Mouse (Mus musculus) layer of hippocampus, adult 2 months (tissue): ENCODE measurements at regions not wholly inside any gene's neighbourhood (a gene's known extent, or its start where the extent isn't known, plus 50 kb on each side); places are given as distances from the start of the nearest gene placed in this dataset.

Source experiments
- DNase-seq, 2 experiments: peaks; one replicate each; pipeline ENCODE4 v3.0.0; 2022; ENCODE audit warnings: low spot score in 2 of 2
- H3K27ac ChIP-seq: fragments of 200-600 bp; 2 replicates; pipeline ENCODE4 v1.8.1; 2022
- H3K4me3 ChIP-seq: fragments of 200-600 bp; 2 replicates; pipeline ENCODE4 v1.8.1; 2022; ENCODE audit warnings: mild to moderate bottlenecking
- CTCF ChIP-seq: fragments of 200-600 bp; conservative IDR thresholded peaks from 2 replicates; pipeline ENCODE4 v1.8.1; 2022; ENCODE audit warnings: antibody characterized with exemption, mild to moderate bottlenecking, moderate library complexity

GRCm38 (mm10) chr13:107141209-107141608 is 119.3 kb upstream of the Kif2a start:
- Histone ChIP-seq H3K4me3 (no peak overlapping the region), H3K27ac (no peak overlapping the region)
- no peak for DNase-seq
- TF ChIP-seq CTCF, result peak; percentile 46

DNA sequence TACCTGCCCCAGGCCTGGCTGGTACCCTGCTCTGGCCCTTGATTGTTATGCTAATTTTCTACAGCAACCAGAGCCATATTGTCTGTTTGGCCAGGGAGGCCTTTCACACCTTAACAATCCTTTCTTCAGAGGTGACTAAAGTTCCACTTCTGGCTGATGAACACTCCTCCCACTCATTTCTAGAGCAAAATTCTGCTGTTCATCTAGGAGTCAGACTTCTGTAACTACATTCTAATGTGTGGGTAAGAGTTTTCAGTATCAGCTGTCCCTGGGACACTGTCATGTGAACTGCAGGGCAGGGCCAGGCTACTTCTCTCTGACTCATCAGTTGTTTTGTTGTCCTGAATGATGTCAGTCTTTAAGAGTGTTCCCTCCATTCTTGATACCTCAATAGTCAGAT is 112.2 kb upstream of the Kif2a start:
- no peak for TF ChIP-seq CTCF
- DNase-seq, result no peak
- Histone ChIP-seq H3K4me3 (no peak overlapping the region), H3K27ac (no peak overlapping the region)

- DNase-seq, result peak; percentile 71 to 73
- Histone ChIP-seq H3K4me3 (no peak overlapping the region), H3K27ac (peak overlapping the region; percentile 77)
- no peak for TF ChIP-seq CTCF
Measured at GRCm38 (mm10) chr13:107126636-107127035, 104.7 kb upstream of the Kif2a start.

GRCm38 (mm10) chr13:107124130-107124668 is 102.3 kb upstream of the Kif2a start:
- Histone ChIP-seq H3K27ac (0 out of 2 replicates have a peak overlapping the region, but pooled peaks have one; percentile 18), H3K4me3 (no peak overlapping the region)
- no peak for TF ChIP-seq CTCF
- no peak for DNase-seq

- Histone ChIP-seq H3K4me3 (peak overlapping the region; percentile 29), H3K27ac (0 out of 2 replicates have a peak overlapping the region, but pooled peaks have one; percentile 39)
- DNase-seq, result peak; percentile 88 to 93
- peak; percentile 97 for TF ChIP-seq CTCF
Measured at GRCm38 (mm10) chr13:107113949-107114690, 92.2 kb upstream of the Kif2a start.

DNA sequence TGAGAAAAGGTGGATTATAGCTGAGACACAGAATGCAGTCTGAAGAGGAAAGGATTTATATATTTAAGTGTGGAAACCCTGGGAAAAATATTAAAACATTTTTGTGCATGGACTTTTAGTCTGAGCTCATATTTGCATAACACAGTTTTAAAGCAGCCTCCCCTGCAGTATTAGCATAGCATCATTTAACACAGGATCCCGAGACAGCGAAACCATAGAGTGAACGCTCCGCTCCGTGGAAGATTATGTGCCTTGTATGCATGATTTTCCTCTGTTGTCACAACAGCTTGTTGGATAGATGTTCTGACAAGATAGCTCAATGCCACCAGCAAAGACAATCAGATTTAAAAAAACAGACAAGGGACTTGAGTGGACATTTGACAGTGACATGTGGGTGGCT is 86.1 kb upstream of the Kif2a start:
- TF ChIP-seq CTCF, result no peak

DNA sequence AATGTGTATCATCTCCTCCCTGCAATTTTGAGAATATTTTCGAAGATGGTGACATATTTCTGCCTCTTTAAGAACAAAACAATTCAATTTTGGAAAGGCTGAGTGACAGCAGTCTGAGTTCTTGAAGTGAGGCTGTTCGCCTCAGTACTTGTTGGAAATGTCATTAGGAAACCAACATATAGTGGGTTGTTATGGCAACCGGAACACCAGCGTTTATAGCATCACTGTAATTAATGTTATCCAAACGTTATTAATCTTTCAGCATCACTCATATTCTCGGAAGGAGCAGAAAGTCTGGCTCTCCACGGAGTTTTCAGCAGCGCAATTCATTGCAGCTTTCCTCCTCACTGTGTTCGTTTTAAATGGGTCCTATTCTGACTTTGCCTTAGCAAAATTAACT is 85.6 kb upstream of the Kif2a start:
- H3K4me3 ChIP-seq, result peak overlapping the region; percentile 6; the same call in 1 of the 2 replicates
- no peak for TF ChIP-seq CTCF
- H3K27ac ChIP-seq, result 0 out of 2 replicates have a peak overlapping the region, but pooled peaks have one; percentile 56
- DNase-seq, result no peak

More for the DNA sequence above, 86.1 kb upstream of the Kif2a start:
- DNase-seq, result no peak
- Histone ChIP-seq H3K27ac (peak overlapping the region; percentile 56), H3K4me3 (peak overlapping the region; percentile 6; the same call in 1 of the 2 replicates)

- peak; percentile 87 for TF ChIP-seq CTCF
- H3K27ac ChIP-seq, result no peak overlapping the region
- H3K4me3 ChIP-seq, result no peak overlapping the region
Measured at GRCm38 (mm10) chr13:107105510-107105909, 83.6 kb upstream of the Kif2a start.

GRCm38 (mm10) chr13:107101598-107101997 is 79.7 kb upstream of the Kif2a start:
- peak; percentile 99 for TF ChIP-seq CTCF
- Histone ChIP-seq H3K27ac (no peak overlapping the region; the same call in 1 of the 2 replicates), H3K4me3 (peak overlapping the region; percentile 45)
- peak; percentile 80 to 91 for DNase-seq

More at GRCm38 (mm10) chr13:107105510-107105909, 83.6 kb upstream of the Kif2a start:
- DNase-seq, result peak in 1 of 2 experiments; percentile 53

GRCm38 (mm10) chr13:107100852-107101325 is 79.0 kb upstream of the Kif2a start:
- no peak overlapping the region for H3K4me3 ChIP-seq
- no peak for TF ChIP-seq CTCF
- no peak overlapping the region; the same call in 1 of the 2 replicates for H3K27ac ChIP-seq
- no peak for DNase-seq

DNA sequence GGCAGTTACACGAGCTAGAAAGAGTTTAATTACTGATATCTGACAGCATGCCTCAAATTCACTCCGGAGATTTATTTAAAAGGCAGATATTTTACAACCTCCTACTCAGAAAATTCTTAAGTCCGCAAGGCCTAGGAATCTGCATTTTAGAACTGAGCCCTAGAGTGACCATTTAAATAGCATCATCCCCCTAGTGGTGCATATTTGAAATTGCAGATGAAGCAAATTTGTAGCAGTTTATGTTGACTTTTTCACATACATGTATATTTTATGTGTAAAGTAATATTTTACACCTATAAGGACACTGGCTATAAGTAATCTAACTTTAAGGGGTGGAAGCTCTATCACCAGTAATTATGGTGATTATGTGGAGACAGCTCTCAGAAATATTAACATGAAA is 78.2 kb upstream of the Kif2a start:
- DNase-seq, result no peak
- no peak overlapping the region for H3K4me3 ChIP-seq
- peak; percentile 81 for TF ChIP-seq CTCF
- no peak overlapping the region for H3K27ac ChIP-seq

DNA sequence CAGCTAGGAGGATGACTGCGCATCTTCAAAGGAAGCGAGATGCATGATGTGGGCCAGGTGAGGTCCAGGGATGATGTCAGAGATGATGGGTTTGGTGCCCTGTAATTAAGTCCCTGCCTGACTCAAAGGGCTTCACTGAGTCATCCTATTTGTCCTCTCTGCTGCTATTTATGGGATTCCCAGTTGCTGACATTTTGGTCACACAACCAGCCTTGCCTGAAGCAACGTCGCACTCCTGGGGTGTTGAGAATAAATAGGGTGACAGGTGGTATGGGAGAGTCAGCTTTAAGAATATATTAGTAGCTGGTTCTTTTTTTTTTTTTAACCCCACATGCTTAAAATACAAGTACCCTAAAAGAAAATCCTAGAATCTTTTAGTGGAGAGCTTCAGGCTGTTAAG is 75.1 kb upstream of the Kif2a start:
- no peak for TF ChIP-seq CTCF

DNA sequence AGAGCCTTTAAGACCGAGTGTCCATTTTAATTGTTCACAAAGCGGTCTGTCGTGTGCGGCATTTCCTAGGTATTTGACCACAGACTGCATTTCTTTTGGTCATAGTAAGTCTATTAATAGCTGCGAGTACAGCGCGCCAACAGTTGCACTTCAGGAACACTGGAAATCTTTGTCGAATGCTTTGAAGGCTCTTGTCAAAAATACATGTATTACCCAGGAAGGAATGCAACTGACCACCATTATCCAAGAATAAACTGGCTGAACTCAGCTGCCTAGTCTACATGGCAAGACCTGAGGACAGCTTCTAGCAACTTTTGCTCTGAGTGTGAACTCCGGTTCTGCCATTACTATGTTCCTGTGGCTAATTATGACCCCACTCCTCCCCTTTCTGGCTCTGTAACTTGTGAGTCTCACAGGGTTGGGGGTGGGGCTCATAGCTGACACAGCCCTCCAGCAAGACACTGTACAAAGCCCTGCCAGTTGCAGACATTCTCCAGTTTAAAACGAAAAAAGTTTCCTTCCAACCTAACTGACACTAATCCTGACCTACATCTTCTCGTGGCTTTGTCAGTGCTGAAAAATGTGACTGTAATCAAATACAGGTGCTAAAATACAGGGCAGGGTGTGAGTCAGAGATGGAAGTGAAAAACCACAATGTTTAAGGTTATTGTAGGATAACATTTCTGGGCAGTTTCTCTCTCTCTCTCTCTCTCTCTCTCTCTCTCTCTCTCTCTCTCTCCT is 73.2 kb upstream of the Kif2a start:
- Histone ChIP-seq H3K4me3 (no peak overlapping the region), H3K27ac (no peak overlapping the region)
- no peak for DNase-seq
- no peak for TF ChIP-seq CTCF

More for the DNA sequence above, 75.1 kb upstream of the Kif2a start:
- Histone ChIP-seq H3K4me3 (no peak overlapping the region), H3K27ac (no peak overlapping the region)
- DNase-seq, result no peak
